Mouse (Mus musculus): Measurements from ENCODE around the gene Mrps24. TPM values are rescaled to one million over a fixed set of nuclear protein-coding genes. Genes with fewer than 3 reads are reported as not detected.

Gene Mrps24
- polyA plus RNA-seq, 1 experiment from 2014 or later = 184 TPM

DNA sequence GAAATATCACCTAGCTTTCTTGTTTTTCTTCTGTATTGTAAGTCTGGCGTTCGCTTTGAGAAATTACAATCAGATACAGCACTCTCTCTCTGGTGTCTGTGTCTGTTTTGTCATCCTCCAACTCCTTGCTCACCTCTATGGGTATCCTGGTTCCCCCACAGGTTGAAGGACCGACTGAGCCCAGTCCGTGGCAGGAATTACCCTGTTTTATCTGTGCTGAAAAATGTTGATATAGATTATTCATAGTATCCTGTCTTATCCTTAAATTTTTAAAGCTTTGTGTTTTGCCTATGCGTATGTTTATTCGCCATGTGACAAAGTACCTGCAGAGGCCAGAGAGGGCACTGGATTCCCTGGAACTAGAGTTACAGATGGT, 12.5 kb downstream of the Mrps24 start:
- H3K27ac ChIP-seq = no peak overlapping the region
- H3K9ac ChIP-seq = no peak overlapping the region
- no peaks in the 10 kb centered on the region for H3K9me3 ChIP-seq
- no peaks in the 10 kb centered on the region for H3K27me3 ChIP-seq
- H3K36me3 ChIP-seq = peaks cover 20% of the 10 kb centered on the region
- peaks cover 12% of the 10 kb centered on the region for H3K4me1 ChIP-seq
- ATAC-seq (ENCODE audit: insufficient number of reproducible peaks, insufficient read depth, low FRiP score, low TSS enrichment) = no peak
- no peak overlapping the region for H3K4me3 ChIP-seq
- H3K4me2 ChIP-seq (replicated peaks) = no peak overlapping the region
- 87% methylated on average over 6 of the region's 6 CpGs for WGBS

DNA sequence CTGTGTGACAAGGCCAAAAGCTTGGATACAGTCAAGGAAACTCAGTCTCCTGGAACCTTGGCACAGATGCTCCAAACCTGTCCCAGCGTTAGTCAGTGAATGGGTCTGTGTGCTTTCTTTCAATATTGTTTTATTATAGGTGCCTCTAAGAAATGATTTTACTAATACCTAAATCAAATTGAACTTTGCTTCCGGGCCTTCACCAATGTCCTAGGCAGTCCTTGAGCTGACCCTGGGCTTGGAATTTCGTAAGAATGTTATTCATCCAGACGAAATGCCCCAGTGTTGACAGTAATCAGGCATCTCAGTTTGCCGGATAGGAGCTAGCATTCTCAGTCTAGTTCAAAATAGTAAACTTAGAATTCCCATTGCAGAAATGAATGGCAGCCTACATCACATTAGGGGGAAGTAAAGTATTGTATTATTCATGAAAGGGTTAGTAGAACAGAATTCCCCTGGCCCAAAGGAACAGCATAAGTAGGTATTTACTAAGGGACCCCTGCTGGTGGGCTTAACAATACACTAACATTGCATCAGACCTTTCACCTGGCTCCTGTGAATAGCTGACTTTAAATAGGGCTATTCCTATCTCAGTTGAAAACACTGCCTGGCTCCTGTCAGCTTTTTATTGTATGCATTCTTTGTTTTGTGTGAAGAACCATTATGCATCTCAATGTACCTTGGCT, 13.1 kb downstream of the Mrps24 start:
- Histone ChIP-seq H3K36me3 (peaks cover 20% of the 10 kb centered on the region), H3K4me1 (peaks cover 12% of the 10 kb centered on the region), H3K9ac (no peak overlapping the region), H3K27ac (no peak overlapping the region), H3K27me3 (no peaks in the 10 kb centered on the region), H3K9me3 (no peaks in the 10 kb centered on the region), H3K4me3 (no peak overlapping the region), H3K4me2 (replicated peaks) (no peak overlapping the region)
- 79% methylated on average over 5 of the region's 5 CpGs for WGBS
- no peak for ATAC-seq (ENCODE audit: insufficient number of reproducible peaks, insufficient read depth, low FRiP score, low TSS enrichment)

DNA sequence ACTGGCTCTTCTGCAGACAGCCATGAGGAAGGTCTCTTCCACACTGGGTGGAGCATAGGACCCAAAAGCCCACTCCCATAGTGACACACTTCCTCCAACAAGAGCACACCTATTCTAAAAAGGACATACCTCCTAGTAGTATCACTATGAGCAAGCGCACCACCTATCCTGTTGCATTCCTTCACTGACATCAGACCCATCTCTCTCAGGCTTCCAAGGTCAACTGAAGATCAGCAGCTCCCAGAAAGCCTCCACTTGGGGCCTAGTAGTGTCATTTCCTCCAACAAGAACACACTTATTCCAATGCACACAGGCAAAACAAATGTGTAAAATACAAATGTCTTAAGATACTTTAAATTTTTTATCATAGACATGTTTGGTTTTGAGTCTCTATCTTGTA, 13.7 kb downstream of the Mrps24 start:
- H3K4me1 ChIP-seq = peaks cover 11% of the 10 kb centered on the region
- WGBS = 96% methylated on average over 1 of the region's 1 CpGs

DNA sequence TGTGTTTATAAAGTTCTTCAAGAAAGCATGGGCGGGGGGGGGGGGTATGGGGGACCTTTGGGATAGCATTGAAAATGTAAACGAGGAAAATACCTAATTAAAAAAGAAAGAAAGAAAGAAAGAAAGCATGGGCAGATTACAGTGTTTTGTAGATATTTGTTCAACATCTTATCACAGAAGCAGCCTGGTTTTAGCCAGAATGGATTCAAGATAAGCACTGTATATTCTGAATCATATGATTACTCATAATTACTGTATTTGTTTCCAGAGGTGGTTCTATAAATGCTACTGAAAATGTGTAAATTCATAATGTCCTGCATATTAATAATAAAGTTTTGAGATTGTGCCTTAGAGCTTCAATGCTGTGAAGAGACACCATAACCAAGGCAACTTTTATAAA, 14.2 kb downstream of the Mrps24 start:
- H3K36me3 ChIP-seq = peaks cover 20% of the 10 kb centered on the region
- peaks cover 6% of the 10 kb centered on the region; the same call in 1 of the 2 replicates for H3K4me1 ChIP-seq
- no peak overlapping the region for H3K4me3 ChIP-seq
- H3K9ac ChIP-seq = no peak overlapping the region
- H3K4me2 ChIP-seq (replicated peaks) = no peak overlapping the region
- no peaks in the 10 kb centered on the region for H3K9me3 ChIP-seq
- H3K27me3 ChIP-seq = no peaks in the 10 kb centered on the region
- no peak for ATAC-seq (ENCODE audit: insufficient number of reproducible peaks, insufficient read depth, low FRiP score, low TSS enrichment)
- WGBS = 76% methylated on average over 2 of the region's 2 CpGs
- no peak overlapping the region for H3K27ac ChIP-seq

More for the DNA sequence above, 13.7 kb downstream of the Mrps24 start:
- peaks cover 20% of the 10 kb centered on the region for H3K36me3 ChIP-seq
- no peak overlapping the region for H3K4me3 ChIP-seq
- no peak overlapping the region for H3K27ac ChIP-seq
- no peaks in the 10 kb centered on the region for H3K27me3 ChIP-seq
- ATAC-seq (ENCODE audit: insufficient number of reproducible peaks, insufficient read depth, low FRiP score, low TSS enrichment) = no peak
- H3K9me3 ChIP-seq = no peaks in the 10 kb centered on the region
- no peak overlapping the region for H3K9ac ChIP-seq
- no peak overlapping the region for H3K4me2 ChIP-seq (replicated peaks)

DNA sequence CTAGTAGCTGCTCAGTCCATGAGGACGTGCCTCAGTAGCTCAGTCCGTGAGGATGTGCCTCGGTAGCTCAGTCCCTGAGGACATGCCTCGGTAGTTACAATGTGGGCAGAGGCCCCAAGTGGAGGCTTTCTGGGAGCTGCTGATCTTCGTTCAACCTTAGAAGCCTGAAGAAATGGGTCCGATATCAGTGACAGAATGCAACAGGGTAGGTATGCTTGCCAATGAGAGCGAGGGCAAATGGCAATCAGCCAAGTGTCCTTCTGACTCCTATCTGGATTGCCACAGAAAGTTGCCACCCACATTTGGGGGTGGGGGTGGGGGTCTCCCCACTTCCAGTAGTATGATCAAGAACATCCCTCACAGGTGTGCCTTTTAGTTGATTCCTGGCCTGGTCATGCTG, 14.7 kb downstream of the Mrps24 start:
- Histone ChIP-seq H3K4me3 (no peak overlapping the region), H3K9me3 (no peaks in the 10 kb centered on the region), H3K27ac (no peak overlapping the region), H3K4me2 (replicated peaks) (no peak overlapping the region), H3K36me3 (peaks cover 20% of the 10 kb centered on the region), H3K9ac (no peak overlapping the region), H3K27me3 (no peaks in the 10 kb centered on the region), H3K4me1 (peaks cover 1% of the 10 kb centered on the region; the same call in 1 of the 2 replicates)
- 90% methylated on average over 7 of the region's 7 CpGs for WGBS
- no peak for ATAC-seq (ENCODE audit: insufficient number of reproducible peaks, insufficient read depth, low FRiP score, low TSS enrichment)

DNA sequence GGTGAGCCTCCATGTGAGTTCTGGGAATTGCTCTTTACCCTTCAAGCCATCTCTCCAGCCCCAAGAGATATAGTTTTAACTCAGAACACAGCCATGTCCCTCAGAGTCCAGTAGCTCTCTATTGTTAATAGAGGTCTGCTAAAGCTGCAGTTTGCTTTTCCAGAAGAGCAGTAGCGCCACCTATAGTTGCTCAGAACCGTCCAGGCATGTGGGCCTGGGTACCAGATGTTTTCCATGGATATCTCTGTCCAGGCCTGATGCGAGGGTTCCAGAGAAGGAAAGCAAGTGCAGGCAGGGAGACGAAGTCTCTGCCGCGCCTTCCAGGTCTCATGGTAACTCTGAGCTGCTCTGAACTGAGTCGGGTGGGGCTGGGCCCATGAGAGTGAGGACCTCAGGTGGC, 23.7 kb downstream of the Mrps24 start:
- H3K27ac ChIP-seq = no peak overlapping the region
- H3K27me3 ChIP-seq = no peaks in the 10 kb centered on the region
- 0 out of 2 replicates have a peak, but pooled peaks cover 4% of the 10 kb centered on the region for H3K9me3 ChIP-seq
- H3K4me3 ChIP-seq = no peak overlapping the region
- ATAC-seq (ENCODE audit: insufficient number of reproducible peaks, insufficient read depth, low FRiP score, low TSS enrichment) = no peak
- no peak overlapping the region for H3K4me2 ChIP-seq (replicated peaks)
- no peaks in the 10 kb centered on the region for H3K36me3 ChIP-seq
- H3K4me1 ChIP-seq = no peaks in the 10 kb centered on the region
- H3K9ac ChIP-seq = no peak overlapping the region
- 22% methylated on average over 7 of the region's 7 CpGs for WGBS

DNA sequence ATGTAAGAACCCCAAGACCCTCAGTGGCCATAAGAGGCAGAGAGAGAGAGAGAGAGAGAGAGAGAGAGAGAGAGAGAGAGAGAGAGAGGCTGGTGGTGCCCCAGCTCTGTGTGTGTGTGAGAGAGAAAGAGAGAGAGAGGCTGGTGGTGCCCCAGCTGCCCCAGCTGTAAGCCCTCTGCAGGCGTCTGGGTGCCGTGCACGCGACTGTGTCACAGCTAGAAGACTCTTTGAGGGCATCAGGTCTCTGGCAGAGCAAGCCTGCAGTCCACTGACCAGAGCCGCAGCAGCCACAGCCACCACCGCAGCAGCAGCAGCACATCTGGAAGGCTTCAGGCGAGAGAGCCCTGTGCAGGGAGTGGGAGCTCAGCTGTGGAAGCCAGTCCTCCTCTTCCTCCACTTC, 31.2 kb downstream of the Mrps24 start:
- no peaks in the 10 kb centered on the region for H3K27me3 ChIP-seq
- H3K4me1 ChIP-seq = peaks cover 3% of the 10 kb centered on the region; the same call in 1 of the 2 replicates
- H3K27ac ChIP-seq = no peak overlapping the region
- H3K4me2 ChIP-seq (replicated peaks) = no peak overlapping the region
- ATAC-seq (ENCODE audit: insufficient number of reproducible peaks, insufficient read depth, low FRiP score, low TSS enrichment) = no peak
- H3K36me3 ChIP-seq = no peaks in the 10 kb centered on the region
- no peak overlapping the region for H3K4me3 ChIP-seq
- WGBS = 24% methylated on average over 7 of the region's 7 CpGs
- H3K9ac ChIP-seq = no peak overlapping the region
- no peaks in the 10 kb centered on the region for H3K9me3 ChIP-seq

DNA sequence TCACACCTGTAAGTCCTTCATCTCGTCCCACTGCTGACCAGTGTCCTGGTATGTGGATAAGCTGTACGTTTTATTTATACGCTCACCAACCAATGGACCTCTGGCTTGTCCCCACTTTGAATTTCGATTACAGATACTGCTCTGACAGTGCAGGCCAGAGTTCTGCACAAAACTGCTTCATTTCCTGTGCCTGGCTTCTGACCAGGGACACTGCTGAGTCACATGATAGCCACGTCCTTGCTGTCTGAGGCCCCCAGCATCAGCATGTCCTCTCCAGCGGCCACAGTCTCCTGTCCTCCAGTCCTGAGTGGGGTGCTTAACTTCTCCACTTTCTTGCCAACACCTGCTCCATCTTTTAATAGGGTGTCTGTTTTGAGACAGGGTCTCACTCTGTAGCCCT, 32.9 kb downstream of the Mrps24 start:
- Histone ChIP-seq H3K27me3 (no peaks in the 10 kb centered on the region), H3K4me2 (replicated peaks) (no peak overlapping the region), H3K27ac (no peak overlapping the region), H3K9ac (no peak overlapping the region), H3K9me3 (no peaks in the 10 kb centered on the region), H3K4me3 (no peak overlapping the region), H3K36me3 (no peaks in the 10 kb centered on the region), H3K4me1 (peaks cover 3% of the 10 kb centered on the region; the same call in 1 of the 2 replicates)
- WGBS = 67% methylated on average over 6 of the region's 6 CpGs
- no peak for ATAC-seq (ENCODE audit: insufficient number of reproducible peaks, insufficient read depth, low FRiP score, low TSS enrichment)

Other genes with a start within 250 kb of the Mrps24 start
- gene Xbp1, start 195.0 kb downstream of the Mrps24 start, polyA plus RNA-seq (2016; fragmentation: Nextera tagmentation; extraction: Ambion mirVana) = 152 and 160 TPM in 2 replicates
- 26.5 and 29.6 TPM in 2 replicates for gene Ccdc117, start 173.5 kb downstream of the Mrps24 start, polyA plus RNA-seq (2016; fragmentation: Nextera tagmentation; extraction: Ambion mirVana)
- gene Ankrd36, start 146.0 kb downstream of the Mrps24 start, polyA plus RNA-seq (2016; fragmentation: Nextera tagmentation; extraction: Ambion mirVana) = 0.13 TPM in 1 of 2 replicates, not detected in the other
- gene Urgcp, start 46.7 kb upstream of the Mrps24 start, polyA plus RNA-seq (2016; fragmentation: Nextera tagmentation; extraction: Ambion mirVana) = 27.4 and 28.6 TPM in 2 replicates
- 132 and 139 TPM in 2 replicates for gene Dbnl, start 72.8 kb upstream of the Mrps24 start, polyA plus RNA-seq (2016; fragmentation: Nextera tagmentation; extraction: Ambion mirVana)
- 17.0 and 18.2 TPM in 2 replicates for gene Pgam2, start 88.1 kb upstream of the Mrps24 start, polyA plus RNA-seq (2016; fragmentation: Nextera tagmentation; extraction: Ambion mirVana)
- 9.9 and 10.2 TPM in 2 replicates for gene Polm, start 122.3 kb upstream of the Mrps24 start, polyA plus RNA-seq (2016; fragmentation: Nextera tagmentation; extraction: Ambion mirVana)
- 28.5 and 29.1 TPM in 2 replicates for gene Aebp1, start 146.3 kb upstream of the Mrps24 start, polyA plus RNA-seq (2016; fragmentation: Nextera tagmentation; extraction: Ambion mirVana)
- gene Pold2, start 162.6 kb upstream of the Mrps24 start, polyA plus RNA-seq (2016; fragmentation: Nextera tagmentation; extraction: Ambion mirVana) = 122 and 127 TPM in 2 replicates
- 2.0 and 3.2 TPM in 2 replicates for gene Myl7, start 183.1 kb upstream of the Mrps24 start, polyA plus RNA-seq (2016; fragmentation: Nextera tagmentation; extraction: Ambion mirVana)
- 2.7 and 3.5 TPM in 2 replicates for gene Gck, start 234.4 kb upstream of the Mrps24 start, polyA plus RNA-seq (2016; fragmentation: Nextera tagmentation; extraction: Ambion mirVana)
- gene Ykt6, start 240.0 kb upstream of the Mrps24 start, polyA plus RNA-seq (2016; fragmentation: Nextera tagmentation; extraction: Ambion mirVana) = 57.7 and 58.2 TPM in 2 replicates